Mouse (Mus musculus): ENCODE data around the gene Triobp.

- TF ChIP-seq ZC3H11A (IDR thresholded peaks at IDR 0.05; ENCODE audit: borderline replicate concordance, low read depth, low read length) (no peak), HCFC1 (IDR thresholded peaks at IDR 0.05; ENCODE audit: borderline replicate concordance, insufficient read depth, low read length) (no peak), CHD2 (IDR thresholded peaks at IDR 0.05; ENCODE audit: low read depth, low read length) (no peak), ZNF384 (IDR thresholded peaks at IDR 0.05; ENCODE audit: low read depth, low read length) (no peak)
Measured at GRCm38 (mm10) chr15:78940325-78940724, 7.2 kb upstream of the Triobp start.

All from ES-E14 (cell line).